Mouse (Mus musculus): ENCODE measurements around the gene Cep55. TPM values are rescaled to one million over a fixed set of nuclear protein-coding genes. Genes with fewer than 3 reads are reported as not detected.

Cep55 gene
- 1 to 10 TPM; 3.7 to 4.5 TPM for total RNA-seq (2021)
- long read RNA-seq, experiment 1, partial matches to known transcripts = 1 of 5 reads
- long read RNA-seq, experiment 1, other reads (novel, unspliced or antisense) = 3 of 5 reads
- long read RNA-seq, experiment 2, partial matches to known transcripts = 0 of 4 reads
- long read RNA-seq, experiment 2, other reads (novel, unspliced or antisense) = 3 of 4 reads

DNA sequence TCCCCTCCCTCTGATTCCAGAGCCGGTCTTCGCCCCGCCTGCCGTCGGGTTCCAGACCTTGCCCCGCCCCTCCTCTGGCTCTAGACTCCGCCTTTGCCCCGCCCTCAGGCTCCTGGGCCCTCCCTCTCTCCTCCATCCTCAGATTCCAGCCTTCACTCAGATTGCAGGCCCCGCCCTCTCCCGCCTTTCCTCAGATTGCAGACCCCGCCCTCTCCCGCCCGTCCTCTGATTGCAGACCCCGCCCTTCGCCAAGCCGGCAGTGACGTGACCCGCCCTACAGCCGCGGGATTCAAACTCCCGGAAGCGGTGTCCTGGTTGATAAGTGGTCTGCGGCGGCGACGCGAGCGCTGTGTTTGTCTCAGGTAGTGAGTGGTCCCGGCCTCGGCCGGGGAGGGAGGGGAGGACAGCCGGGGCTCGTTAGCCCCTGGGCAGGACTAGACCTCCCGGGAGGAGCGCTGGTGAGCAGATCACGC is at the start of gene Cep55:
TSS of gene Cep55 (plus strand) at position 292 of the 473 bp plus-strand sequence.
- DNase-seq = peak; percentile 94

DNA sequence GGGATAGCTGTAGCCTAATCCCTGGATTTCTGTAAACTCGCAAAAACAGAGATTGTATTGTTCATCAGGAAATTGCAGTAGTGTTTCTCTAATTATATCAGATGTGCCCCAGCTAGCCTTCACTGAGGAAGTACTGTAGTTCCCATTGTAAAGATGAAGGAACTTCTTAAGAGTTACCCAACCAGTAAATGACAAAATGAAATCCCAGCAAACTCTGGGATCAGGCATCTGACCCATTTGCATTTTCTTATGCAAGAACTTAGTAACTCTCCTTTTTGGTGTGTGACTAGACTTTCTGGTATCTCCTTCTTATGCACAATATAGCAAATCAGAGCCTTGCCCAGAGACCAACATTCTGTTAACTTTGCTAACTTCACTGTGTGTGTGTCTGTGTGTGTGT is 43.4 kb upstream of the Cep55 start:
- DNase-seq = no peak

DNA sequence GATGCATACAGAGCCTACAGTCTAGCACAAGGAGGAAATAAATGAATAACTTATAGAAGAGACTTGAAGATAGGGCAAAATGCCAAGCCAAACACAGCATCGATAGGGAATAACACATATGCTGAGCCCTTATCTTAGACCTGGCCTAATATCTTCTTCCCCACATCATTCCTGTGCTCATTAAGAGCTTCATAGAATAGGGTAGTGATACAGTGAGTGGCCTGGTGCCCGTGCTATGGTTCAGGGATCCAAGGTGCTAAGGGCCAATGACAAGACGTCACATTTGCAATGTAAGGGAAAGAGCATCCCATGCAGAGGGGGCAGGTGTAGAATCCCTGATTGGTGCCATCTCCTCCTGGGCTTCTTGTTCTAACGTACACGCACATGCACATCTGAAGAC is 40.4 kb upstream of the Cep55 start:
- DNase-seq = no peak

DNA sequence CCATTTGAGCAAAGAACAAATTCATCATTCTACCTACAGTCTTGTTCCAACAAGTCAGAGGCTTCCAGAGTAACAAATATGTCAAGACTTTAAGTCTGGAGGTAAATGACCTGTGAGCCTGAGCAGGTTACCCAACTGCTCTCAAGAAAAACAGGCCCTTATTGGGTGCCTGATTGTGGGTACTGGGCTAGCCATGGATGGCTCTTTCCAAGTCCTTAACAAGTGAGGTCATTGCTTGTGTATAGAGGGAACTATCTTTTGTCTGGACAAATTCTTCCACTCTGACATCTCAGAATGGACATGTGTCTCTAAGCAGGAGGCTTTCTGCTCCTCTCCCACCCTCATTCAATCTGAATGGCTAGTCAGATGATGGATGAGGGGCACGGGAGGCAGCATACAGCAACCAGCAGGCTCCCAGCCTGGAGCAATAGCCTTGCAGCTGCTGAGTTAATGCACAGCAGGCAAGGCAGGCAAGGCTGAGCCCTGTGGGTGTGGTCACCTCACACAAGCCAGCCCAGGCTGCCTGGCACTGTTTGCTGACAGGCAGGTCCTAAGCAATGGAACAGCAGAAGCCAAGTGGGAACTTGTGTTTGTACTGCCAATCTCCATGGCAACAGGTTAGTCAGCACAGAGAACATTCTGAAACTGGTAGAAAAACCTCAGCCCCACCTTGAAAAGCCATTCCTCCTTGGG is 39.5 kb upstream of the Cep55 start:
- DNase-seq = peak; percentile 34

DNA sequence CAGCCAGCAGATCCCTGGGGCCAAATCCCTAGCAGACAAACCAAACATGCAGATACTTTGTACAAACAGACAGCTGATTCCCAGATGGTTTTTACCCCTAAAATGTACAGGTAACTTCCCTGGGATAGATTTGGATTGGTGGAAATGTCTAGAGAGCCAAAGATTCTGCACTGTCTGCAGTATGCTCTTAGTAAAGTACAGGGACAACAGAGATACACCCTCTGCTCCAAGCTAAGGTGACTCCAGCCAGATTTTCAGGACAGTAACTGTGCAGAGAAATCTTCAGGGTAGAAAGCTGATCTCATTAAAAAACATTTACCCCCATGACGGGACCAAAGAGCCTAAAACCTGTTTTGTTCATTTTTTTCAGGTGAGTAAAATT is 38.9 kb upstream of the Cep55 start:
- no peak for DNase-seq

DNA sequence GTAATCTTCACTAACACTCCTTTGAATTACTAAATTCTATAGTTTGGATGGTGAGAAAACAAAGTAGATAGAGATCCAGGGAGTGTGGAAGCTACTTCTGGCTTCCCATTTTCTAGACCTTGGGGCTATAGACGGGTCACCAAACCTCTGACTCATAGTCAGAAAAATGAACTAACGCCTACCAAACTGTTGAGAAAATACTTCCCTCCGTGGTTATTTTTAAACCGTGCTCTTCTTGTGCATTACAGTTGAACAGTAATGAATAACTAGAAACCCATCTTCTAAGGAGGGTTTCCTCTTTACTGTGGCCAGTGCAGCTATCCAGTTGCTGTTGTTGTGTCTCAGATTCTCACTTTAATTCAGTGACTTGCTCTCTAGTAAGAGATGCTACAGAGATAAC is 32.1 kb upstream of the Cep55 start:
- DNase-seq = no peak

DNA sequence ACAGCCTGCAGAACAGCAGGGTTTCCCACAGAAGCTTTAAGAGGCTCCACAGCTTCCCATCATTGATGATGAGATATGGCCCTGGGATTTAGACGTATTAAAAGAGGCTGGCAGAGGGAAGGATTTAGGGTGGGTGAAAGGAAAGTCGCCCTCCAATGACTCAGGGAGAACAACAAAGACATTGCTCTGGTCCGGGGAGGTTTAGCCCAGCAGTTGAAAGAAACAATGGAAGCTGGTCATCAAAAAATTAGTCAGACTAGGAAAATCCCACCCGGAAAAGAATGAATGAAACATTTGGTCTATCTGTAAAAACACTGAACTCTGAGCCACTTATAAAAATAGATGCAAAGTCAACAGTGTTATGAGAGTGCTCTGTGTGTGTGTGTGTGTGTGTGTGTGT is 31.2 kb upstream of the Cep55 start:
- DNase-seq = no peak

DNA sequence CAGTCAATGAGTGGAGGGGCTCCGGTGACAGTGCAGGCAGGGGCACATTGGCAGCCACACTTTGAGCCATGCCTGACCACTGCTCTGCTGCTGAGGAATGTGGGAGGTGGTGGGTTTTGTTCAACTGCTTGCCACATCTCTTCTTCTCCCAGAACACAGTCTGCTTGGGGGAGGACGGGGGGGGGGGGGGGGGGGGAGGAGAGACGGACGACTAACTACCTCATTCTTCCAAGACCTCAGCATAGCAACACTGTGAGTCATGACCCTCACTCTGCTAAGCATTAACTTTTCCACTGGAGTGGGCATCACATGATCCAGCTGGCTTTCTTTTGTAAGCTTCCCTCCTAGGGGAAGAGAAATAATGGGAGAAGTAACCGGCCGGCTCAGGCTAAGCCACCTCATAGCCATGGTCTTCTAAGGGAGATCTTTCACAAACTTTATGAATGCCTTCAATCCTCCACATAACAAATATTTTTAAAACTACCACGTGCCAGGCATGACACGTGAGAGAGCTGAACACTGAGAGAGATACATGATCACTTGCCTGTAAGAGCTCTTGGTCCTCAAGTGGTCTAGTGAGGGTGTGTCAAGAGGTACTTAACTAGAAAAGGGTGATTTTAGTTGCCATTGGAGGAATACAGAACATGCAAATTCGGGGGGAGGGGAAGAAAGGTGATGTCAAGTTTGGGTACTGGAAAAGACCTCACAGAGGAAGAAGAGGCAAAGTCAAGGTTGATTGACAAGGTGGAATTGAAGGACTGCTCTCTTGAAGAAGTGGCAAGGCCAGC is 29.4 kb upstream of the Cep55 start:
- no peak for DNase-seq

DNA sequence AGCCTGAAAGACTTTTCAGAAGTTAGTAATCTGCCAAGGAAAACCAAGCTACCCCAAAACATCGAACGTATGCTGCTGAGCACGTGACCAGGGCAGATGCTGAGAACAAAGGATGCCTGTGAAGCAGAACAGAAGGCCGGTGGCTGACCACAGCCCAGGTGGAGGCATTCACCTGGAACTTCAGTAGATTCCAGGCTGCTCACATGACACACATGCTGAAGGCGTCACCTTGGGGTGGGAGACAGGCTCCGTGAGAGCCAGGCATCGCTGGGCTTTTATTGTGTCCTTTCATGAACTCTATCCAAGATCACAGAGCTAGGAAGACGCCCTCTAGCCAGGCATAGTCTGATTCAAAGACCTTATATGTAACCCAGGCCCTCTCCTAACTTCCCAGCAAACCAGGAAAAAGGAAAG is 28.6 kb upstream of the Cep55 start:
- DNase-seq = no peak

DNA sequence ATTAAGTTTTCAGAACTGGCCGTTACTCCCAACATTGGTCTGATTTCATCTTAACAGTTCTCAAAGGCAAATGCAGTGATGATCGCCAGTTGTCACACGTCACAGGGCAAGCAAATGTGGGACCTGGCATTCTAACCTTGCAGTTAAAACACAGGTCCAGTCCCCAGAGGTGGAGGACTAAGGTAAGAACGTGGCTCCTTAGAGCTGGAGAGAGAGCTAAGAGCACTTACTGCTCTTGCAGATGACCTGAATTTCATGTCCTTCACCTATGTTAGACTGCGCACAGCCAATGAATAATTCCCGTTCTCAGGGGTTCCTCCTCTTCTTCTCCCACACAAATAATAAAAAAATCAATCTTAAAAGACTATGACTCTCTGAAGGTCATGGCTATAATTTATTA is 27.4 kb upstream of the Cep55 start:
- no peak for DNase-seq

DNA sequence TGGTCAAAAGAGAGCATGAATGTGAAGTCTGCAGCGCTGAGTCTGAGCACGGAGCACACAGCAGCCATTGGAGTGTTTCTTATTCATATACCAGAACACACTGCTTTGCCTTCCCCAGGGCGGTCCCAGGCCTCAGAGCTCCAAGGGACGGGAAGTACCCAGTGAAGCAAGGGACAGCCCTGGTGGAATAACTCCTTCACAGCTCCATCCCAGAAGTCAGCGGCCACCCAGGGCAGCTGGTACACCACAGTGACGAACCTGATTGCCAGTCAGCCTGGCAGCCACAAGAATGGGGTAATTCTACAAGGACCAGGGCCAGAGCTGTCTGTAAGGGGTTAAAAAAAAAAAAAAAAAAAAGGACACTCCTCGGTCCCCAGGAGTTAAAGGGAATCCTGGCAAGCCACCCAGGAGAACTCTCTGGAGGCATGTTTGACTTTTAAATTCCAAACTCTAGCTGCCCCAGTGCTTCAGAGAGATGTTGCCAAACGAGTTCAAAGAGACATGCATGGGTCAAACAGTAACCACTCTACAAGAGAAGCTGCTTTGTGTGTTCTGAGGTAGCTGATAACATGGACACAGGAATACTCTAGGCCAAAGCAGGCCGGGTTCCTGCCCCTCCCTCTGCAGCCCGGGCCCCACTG is 26.8 kb upstream of the Cep55 start:
- no peak for DNase-seq

DNA sequence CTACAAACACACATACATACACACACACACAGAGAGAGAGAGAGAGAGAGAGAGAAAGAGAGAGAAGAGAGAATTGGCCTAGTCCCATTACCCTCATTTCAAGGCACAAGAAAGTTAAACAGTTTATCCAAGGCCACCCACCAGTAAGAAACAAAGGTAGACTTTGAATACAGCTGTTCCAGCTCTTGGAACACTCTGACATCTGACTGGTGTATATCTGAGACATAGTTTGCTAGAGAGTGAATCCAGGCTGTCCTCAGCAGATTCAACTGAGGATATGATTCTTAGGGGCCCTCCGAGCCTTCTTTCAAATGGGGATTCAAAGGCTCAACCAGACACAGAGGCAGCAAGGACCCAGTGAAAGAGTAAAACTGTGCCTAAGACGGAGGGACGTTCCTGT is 25.5 kb upstream of the Cep55 start:
- DNase-seq = no peak

DNA sequence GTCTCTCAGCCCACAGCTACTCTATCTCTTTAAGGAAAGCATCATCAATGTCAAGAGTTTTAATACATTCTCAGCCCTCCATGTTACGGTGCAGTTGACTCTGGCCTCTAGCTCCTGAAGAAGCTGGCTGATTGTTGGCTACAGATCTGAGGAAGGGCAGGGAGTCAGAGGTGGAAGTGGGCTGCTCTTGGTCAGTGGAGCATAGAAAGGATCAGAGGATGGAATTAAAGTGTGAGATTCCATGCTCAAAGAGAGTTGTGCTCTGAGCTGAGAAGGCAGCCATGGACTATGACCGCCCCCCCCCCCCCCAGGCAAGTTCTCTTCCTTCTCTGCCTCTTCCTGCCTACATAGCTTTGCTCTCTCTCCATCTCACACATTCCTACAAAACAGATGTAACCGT is 24.9 kb upstream of the Cep55 start:
- DNase-seq = no peak

DNA sequence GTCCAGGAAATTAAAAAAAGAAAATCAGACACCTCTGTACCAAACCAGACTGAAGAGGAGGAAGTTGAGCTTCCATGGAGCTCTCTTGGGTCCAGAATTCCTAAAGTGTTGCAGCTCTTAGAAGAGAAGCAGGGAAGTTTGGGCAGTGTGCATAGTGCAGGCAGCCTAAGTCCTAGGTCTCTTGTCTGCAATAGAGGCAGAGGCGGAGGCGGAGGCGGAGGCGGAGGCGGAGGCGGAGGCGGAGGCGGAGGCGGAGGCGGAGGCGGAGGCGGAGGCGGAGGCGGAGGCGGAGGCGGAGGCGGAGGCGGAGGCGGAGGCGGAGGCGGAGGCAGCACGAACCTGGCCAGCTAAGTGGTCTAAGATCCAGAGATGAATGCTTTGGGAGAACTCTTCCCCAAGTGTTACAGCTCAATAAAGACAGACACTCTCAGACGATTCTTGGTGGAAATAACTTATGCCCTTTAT is 24.1 kb upstream of the Cep55 start:
- DNase-seq = peak; percentile 44

DNA sequence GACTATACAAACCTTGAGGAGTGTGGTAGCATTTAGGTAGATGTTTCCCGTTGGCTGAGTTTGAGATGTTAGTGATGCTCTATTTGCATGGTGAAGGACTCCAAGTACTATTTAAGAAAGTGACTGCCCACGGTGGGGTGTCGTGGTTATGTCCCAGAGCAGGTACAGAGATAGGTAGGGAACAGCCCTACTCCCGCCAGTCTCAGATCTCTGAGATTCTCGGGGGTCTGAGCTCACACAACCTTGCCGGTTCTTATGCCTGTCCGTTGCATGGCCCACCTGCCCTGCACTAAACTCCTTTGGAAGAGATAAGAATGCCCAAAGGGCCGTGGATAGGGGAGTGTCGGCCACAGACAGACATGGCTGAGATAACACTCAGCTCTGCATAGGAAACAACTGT is 23.7 kb upstream of the Cep55 start:
- DNase-seq = no peak

DNA sequence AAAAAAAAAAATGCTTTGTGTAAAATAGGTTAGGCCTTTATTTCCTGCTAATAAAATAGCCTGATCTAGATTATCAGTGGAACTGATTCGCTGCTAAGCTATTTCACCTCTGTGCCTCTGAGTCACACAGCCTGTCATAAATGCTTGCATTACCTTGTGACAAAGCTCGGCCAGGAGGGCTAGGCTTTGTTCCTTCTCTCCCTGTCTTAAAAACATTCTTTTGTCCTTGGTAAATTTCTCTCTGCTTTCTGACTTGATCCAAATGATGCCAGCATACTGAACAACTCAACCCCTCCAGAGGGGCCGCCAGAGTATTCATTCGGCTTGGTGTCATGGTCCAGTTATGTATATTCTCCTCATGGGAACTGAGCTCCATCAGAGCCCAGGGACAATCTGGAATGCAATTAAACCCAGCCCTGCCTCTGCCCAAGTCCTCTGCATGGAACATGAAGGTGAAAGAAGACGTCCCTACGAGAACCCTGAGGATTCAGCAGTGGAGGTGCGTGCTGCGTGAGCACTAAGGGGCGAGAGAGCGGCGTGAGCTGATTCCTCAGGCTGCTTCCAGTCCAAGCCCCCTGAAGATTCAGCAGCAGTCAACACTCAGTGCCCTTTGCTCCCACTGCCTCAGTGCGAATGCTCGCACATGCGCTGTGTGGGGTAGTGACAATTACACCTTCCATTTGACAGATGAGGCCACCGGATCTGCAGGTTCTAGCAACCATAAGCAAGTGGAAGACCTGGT is 21.6 kb upstream of the Cep55 start:
- no peak for DNase-seq

DNA sequence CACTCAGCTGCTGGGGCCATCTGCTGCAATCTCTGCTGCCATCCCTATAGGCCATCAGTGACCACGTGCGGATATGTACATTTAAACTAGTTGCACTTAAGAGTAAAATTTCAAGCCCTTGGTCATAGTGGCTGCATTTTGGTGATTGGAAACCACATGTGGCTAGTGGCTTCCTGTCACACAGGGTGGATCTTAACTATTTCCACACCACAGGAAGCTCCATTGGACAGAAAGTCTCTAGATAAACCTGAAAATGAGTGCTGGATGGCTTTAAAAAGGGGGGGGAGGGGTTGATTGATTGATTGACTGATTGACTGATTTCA is 21.1 kb upstream of the Cep55 start:
- no peak for DNase-seq

DNA sequence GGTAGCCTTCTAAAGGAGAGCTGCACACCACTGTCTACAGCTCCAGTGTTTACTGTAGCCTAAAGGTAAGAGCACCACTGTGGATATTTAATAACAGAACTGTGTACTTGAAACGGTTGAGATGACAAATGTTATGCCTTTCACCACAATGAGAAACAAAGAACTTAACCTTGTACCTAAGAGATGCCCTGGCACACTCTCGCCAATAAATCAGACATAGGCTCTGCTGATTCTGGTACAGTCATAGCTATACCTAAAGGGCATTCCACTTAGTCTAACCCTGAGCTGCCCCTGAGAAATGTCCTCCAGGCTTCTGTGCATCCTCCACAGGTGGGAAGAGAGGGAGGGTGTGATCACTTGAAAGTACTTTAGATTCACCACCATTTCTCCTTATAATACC is 20.1 kb upstream of the Cep55 start:
- DNase-seq = no peak

DNA sequence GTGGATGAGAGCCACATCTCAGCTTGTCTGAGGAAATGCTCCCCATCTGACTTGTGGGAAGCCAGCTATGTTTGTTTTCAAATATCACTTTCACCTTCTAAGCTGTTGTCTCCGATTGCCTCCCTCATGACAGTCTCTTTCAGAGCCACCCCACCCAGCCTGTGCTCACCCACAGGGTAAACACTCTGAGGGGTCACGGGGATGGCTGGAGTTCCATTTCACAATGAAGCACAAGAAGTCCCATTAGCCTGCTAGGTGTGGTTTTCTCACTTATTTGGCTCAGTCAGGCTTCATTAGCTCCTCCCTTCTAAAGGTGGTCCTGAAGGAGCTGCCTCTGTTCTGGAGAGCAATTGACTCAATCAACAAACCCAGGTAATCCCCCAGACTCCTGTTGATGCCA is 19.0 kb upstream of the Cep55 start:
- DNase-seq = no peak

DNA sequence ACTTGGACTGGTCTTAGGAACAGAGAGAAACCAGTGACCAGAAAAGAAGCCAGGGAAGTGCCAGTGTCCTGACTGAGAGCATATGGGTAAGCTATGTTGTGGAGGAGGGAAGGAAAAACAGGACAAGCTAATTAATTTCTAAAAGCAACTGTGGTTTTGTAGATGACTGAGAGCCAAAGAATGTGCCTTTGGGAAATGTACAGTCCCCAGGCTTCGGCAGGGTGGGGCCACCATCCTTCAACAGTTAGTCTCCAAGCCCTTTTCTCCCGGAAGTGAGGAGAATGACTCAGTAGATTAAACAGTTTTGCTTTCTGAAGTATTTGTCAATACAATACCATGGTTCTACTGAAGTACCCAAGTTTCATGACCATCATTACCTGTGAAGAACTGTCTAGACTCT is 16.5 kb upstream of the Cep55 start:
- DNase-seq = no peak

DNA sequence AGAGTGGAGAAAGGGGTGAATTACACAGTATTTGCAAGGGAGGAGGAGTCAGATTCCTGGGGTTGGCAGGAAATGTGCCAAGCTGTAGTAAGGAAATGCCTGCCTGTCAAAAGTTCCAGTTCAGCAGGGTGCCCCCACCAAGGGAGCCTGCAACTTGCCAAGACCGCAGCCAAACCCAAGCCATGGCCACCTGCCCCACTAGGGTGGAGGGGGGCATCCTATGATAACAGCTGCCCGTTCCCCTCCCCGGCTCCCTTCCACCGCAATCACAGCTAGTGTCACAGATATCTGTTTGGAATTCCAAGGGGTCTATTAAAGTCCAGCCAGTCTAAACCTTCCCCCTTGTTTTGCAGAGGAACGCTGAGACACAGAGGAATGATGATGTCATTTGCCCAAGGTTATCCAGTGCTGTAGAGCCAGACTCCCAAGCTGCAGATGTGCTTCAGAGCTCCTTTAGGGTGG is 12.5 kb upstream of the Cep55 start:
- DNase-seq = peak; percentile 24

DNA sequence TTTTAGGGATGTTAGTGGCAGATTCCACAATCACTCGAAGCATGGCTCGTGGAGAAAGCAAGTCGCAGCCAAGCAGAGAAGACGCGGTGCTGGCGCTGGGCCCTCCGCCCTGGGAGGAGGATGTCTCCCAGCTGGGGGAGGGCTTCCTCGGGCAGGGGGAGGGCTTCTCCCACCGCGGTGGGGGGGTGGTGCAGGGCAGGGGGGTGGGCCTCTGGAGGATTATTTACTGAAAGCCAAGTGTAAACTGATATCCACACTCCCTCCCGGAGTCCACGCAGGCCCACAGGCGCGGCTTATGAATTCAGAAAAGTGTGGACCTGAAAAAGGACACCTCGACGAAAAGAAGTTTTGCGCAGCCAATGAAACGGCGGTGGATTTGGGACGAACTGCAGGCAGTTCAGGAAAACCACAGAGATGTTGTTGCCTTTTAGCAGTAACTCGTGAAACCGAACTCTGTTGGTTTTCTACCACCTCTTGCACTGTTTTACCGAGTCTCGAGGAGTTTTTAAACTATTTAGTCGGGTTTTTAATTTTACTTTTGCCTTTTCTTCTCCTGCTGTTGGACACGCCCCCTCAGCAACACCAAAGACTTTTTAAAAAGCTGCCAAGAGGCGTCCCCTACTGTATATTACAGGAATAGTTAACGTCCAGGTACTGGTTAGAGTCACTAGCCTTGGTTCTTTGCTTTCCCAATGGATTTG is 11.4 kb upstream of the Cep55 start, which contains the start of gene Myof:
TSS of gene Myof (minus strand) at position 297 of the 701 bp plus-strand sequence.
- peak; percentile 68 for DNase-seq

All from gastrocnemius, postnatal 10 days (tissue).